Mouse (Mus musculus) spleen, adult 2 months (tissue): ENCODE data around the gene Gm30191. TPM values are rescaled to one million over a fixed set of nuclear protein-coding genes. Genes with fewer than 3 reads are reported as not detected.

ENCODE experiments used
- DNase-seq, 2 experiments: peaks; one replicate each; pipeline versions ENCODE4 v3.0.0 to v3.0.0-alpha.2; 2012 to 2021; ENCODE audit warnings: low spot score in 2 of 2, low read depth in 1 of 2
- H3K27ac ChIP-seq: fragments of 200-500 bp; 2 replicates; pipeline ENCODE4 v1.5.1; 2012; ENCODE audit warnings: low read length, inconsistent platforms; ENCODE audit not compliant: insufficient read depth
- H3K27me3 ChIP-seq: fragments of 200-500 bp; 2 replicates; pipeline ENCODE4 v1.6.1; 2012; ENCODE audit warnings: mild to moderate bottlenecking, moderate library complexity, low read length, inconsistent platforms; ENCODE audit not compliant: control insufficient read depth, insufficient read depth
- H3K36me3 ChIP-seq: fragments of 200-500 bp; 2 replicates; pipeline ENCODE4 v1.6.1; 2012; ENCODE audit warnings: mild to moderate bottlenecking, low read length, inconsistent platforms; ENCODE audit not compliant: control insufficient read depth, insufficient read depth
- H3K4me1 ChIP-seq: fragments of 200-500 bp; 2 replicates; pipeline ENCODE4 v1.6.1; 2011; ENCODE audit warnings: inconsistent platforms; ENCODE audit not compliant: control insufficient read depth, insufficient read depth, insufficient read length
- H3K4me3 ChIP-seq: fragments of 200-500 bp; 2 replicates; pipeline ENCODE4 v1.5.1; 2011; ENCODE audit warnings: mild to moderate bottlenecking, inconsistent platforms; ENCODE audit not compliant: insufficient read depth, insufficient read length; ENCODE audit errors: extremely low read depth
- CTCF ChIP-seq: fragments of 200-500 bp; IDR thresholded peaks from 2 replicates; pipeline ENCODE4 v1.5.1; 2011; ENCODE audit warnings: mild to moderate bottlenecking, inconsistent platforms; ENCODE audit not compliant: insufficient read depth, insufficient read length, insufficient replicate concordance; ENCODE audit errors: extremely low read depth
- POLR2A ChIP-seq: fragments of 200-500 bp; IDR thresholded peaks from 2 replicates; pipeline ENCODE4 v1.6.1; 2011; ENCODE audit warnings: low read depth, low read length, inconsistent platforms
- WGBS: fragments of 180-500 bp; shearing (Covaris S2); methylation state at CpG from one replicate; pipeline ENCODE4 v1.1.7; 2018; 5-methylcytosine and 5-hydroxymethylcytosine counted together
- polyA plus RNA-seq: library from polyadenylated mRNA; depleted of rRNA; stranded (reverse); fragments of >200 nt; gene quantifications from 2 replicates; pipeline ENCODE4 v1.2.3, GENCODE M21; 2012

The Gm30191 gene
- polyA plus RNA-seq, 1 experiment, result not detected

- under 1% methylated on average over 60 of the region's 60 CpGs for WGBS
- Histone ChIP-seq H3K4me3 (peak within 1 kb of the TSS; percentile 97), H3K27me3 (peaks cover 6% of the 10 kb centered on the region), H3K4me1 (peaks cover 4% of the 10 kb centered on the region; the same call in 1 of the 2 replicates), H3K27ac (no peak within 1 kb of the TSS), H3K36me3 (no peaks in the 10 kb centered on the region)
- TF ChIP-seq POLR2A (no peak; the same call in 1 of the 2 replicates), CTCF (peak; percentile 86)
- DNase-seq, result peak; percentile 80 to 94
These were observed 1.4 kb upstream of the Gm30191 start, which contains the start of gene Zfp593 for GRCm38 (mm10) chr4:134245148-134245843. Gene Zfp593 (minus strand): TSS chr4:134245592.

- no peak overlapping the region for H3K27ac ChIP-seq
- no peaks in the 10 kb centered on the region for H3K36me3 ChIP-seq
- peaks cover 9% of the 10 kb centered on the region for H3K27me3 ChIP-seq
- TF ChIP-seq CTCF, result no peak
- no peak for TF ChIP-seq POLR2A
- 61% methylated on average over 4 of the region's 4 CpGs for WGBS
- peaks cover 9% of the 10 kb centered on the region for H3K4me1 ChIP-seq
- no peak overlapping the region for H3K4me3 ChIP-seq
- no peak for DNase-seq
These were observed 479 bp upstream of the Gm30191 start for GRCm38 (mm10) chr4:134246256-134246655.

- H3K36me3 ChIP-seq, result no peaks in the 10 kb centered on the region
- peaks cover 8% of the 10 kb centered on the region for H3K4me1 ChIP-seq
- no peak overlapping the region for H3K4me3 ChIP-seq
- TF ChIP-seq POLR2A (no peak), CTCF (peak; percentile 76; the same call in 1 of the 2 replicates)
- WGBS, result 7% methylated on average over 30 of the region's 30 CpGs
- no peak overlapping the region for H3K27ac ChIP-seq
- H3K27me3 ChIP-seq, result peaks cover 25% of the 10 kb centered on the region
- peak; percentile 18 to 66 for DNase-seq
These were observed 2.9 kb downstream of the Gm30191 start for GRCm38 (mm10) chr4:134249651-134250050.

GRCm38 (mm10) chr4:134250116-134250929 lies 3.6 kb downstream of the Gm30191 start:
- Histone ChIP-seq H3K36me3 (no peaks in the 10 kb centered on the region), H3K4me1 (peaks cover 5% of the 10 kb centered on the region), H3K4me3 (no peak overlapping the region), H3K27me3 (peaks cover 25% of the 10 kb centered on the region), H3K27ac (no peak overlapping the region)
- TF ChIP-seq CTCF (no peak), POLR2A (no peak)
- no peak for DNase-seq
- 70% methylated on average over 27 of the region's 27 CpGs for WGBS

- no peak for DNase-seq
- Histone ChIP-seq H3K27ac (no peak overlapping the region), H3K36me3 (no peaks in the 10 kb centered on the region), H3K4me3 (no peak overlapping the region), H3K4me1 (peaks cover 5% of the 10 kb centered on the region), H3K27me3 (peaks cover 25% of the 10 kb centered on the region)
- TF ChIP-seq CTCF, result no peak
- no peak for TF ChIP-seq POLR2A
- WGBS, result 32% methylated on average over 10 of the region's 10 CpGs
These were observed 4.2 kb downstream of the Gm30191 start for GRCm38 (mm10) chr4:134250930-134251240.

GRCm38 (mm10) chr4:134251241-134252130 lies 4.8 kb downstream of the Gm30191 start:
- no peak for TF ChIP-seq POLR2A
- TF ChIP-seq CTCF, result no peak
- 9% methylated on average over 91 of the region's 91 CpGs for WGBS
- no peak for DNase-seq
- Histone ChIP-seq H3K4me3 (peak overlapping the region; percentile 10; the same call in 1 of the 2 replicates), H3K4me1 (peaks cover 5% of the 10 kb centered on the region), H3K27ac (no peak overlapping the region), H3K27me3 (peaks cover 25% of the 10 kb centered on the region), H3K36me3 (no peaks in the 10 kb centered on the region)
